Mouse (Mus musculus) liver, postnatal 0 days (tissue): ENCODE measurements around the gene Syt2.

Experiments
- CTCF ChIP-seq: sonication (generic); IDR thresholded peaks from 2 replicates; pipeline ENCODE4 v1.5.1; 2016; ENCODE audit warnings: antibody characterized with exemption, low read depth
- EP300 ChIP-seq: IDR thresholded peaks from 2 replicates; pipeline ENCODE4 v1.6.1; 2016; ENCODE audit warnings: antibody characterized with exemption, low read depth, mild to moderate bottlenecking

GRCm38 (mm10) chr1:134757230-134757629 lies 110.8 kb downstream of the Syt2 start:
- TF ChIP-seq CTCF (no peak), EP300 (no peak)
